Mouse (Mus musculus): ENCODE data around the gene Cd6. TPM values are rescaled to one million over a fixed set of nuclear protein-coding genes. Genes with fewer than 3 reads are reported as not detected.

Gene Cd6
- polyA plus RNA-seq, 1 experiment from 2014 or later, result not detected

- Histone ChIP-seq H3K27me3 (replicated peaks) (0 out of 2 replicates have a peak, but pooled peaks cover 2% of the 10 kb centered on the region), H3K4me2 (no peak overlapping the region), H3K36me3 (no peaks in the 10 kb centered on the region), H3K9ac (no peak overlapping the region), H3K27ac (ENCODE audit: poor library complexity, severe bottlenecking) (no peak overlapping the region), H3K9me3 (replicated peaks) (no peaks in the 10 kb centered on the region), H3K4me3 (no peak overlapping the region), H3K4me1 (replicated peaks) (peaks cover 15% of the 10 kb centered on the region)
- no peak for ATAC-seq (ENCODE audit: insufficient number of reproducible peaks, low FRiP score)
- 48% methylated on average over 7 of the region's 7 CpGs for WGBS
Observed at GRCm38 (mm10) chr19:10773384-10773783, 56.5 kb downstream of the Cd6 start.

GRCm38 (mm10) chr19:10772866-10773265 is 57.0 kb downstream of the Cd6 start:
- no peak overlapping the region for H3K27ac ChIP-seq (ENCODE audit: poor library complexity, severe bottlenecking)
- no peak for ATAC-seq (ENCODE audit: insufficient number of reproducible peaks, low FRiP score)
- H3K27me3 ChIP-seq (replicated peaks), result 0 out of 2 replicates have a peak, but pooled peaks cover 2% of the 10 kb centered on the region
- no peak overlapping the region for H3K4me2 ChIP-seq
- H3K9me3 ChIP-seq (replicated peaks), result no peaks in the 10 kb centered on the region
- H3K4me1 ChIP-seq (replicated peaks), result peaks cover 15% of the 10 kb centered on the region
- no peaks in the 10 kb centered on the region for H3K36me3 ChIP-seq
- WGBS, result 91% methylated on average over 10 of the region's 10 CpGs
- no peak overlapping the region for H3K4me3 ChIP-seq
- H3K9ac ChIP-seq, result no peak overlapping the region

- ATAC-seq (ENCODE audit: insufficient number of reproducible peaks, low FRiP score), result no peak
- Histone ChIP-seq H3K9me3 (replicated peaks) (no peaks in the 10 kb centered on the region), H3K36me3 (no peaks in the 10 kb centered on the region), H3K27me3 (replicated peaks) (0 out of 2 replicates have a peak, but pooled peaks cover 2% of the 10 kb centered on the region), H3K4me3 (no peak overlapping the region), H3K27ac (ENCODE audit: poor library complexity, severe bottlenecking) (no peak overlapping the region), H3K9ac (no peak overlapping the region), H3K4me1 (replicated peaks) (peaks cover 15% of the 10 kb centered on the region), H3K4me2 (no peak overlapping the region)
- WGBS, result 81% methylated on average over 7 of the region's 7 CpGs
Observed at GRCm38 (mm10) chr19:10771995-10772394, 57.9 kb downstream of the Cd6 start.

GRCm38 (mm10) chr19:10769429-10770195 is 60.2 kb downstream of the Cd6 start:
- 0 out of 2 replicates have a peak, but pooled peaks cover 2% of the 10 kb centered on the region for H3K27me3 ChIP-seq (replicated peaks)
- no peak overlapping the region for H3K4me3 ChIP-seq
- no peak overlapping the region for H3K9ac ChIP-seq
- no peak for ATAC-seq (ENCODE audit: insufficient number of reproducible peaks, low FRiP score)
- peaks cover 15% of the 10 kb centered on the region for H3K4me1 ChIP-seq (replicated peaks)
- peak overlapping the region; percentile 6; the same call in 1 of the 2 replicates for H3K4me2 ChIP-seq
- H3K27ac ChIP-seq (ENCODE audit: poor library complexity, severe bottlenecking), result peak overlapping the region; percentile 64
- 60% methylated on average over 12 of the region's 12 CpGs for WGBS
- no peaks in the 10 kb centered on the region for H3K9me3 ChIP-seq (replicated peaks)
- H3K36me3 ChIP-seq, result no peaks in the 10 kb centered on the region

- no peak overlapping the region for H3K4me3 ChIP-seq
- no peaks in the 10 kb centered on the region for H3K9me3 ChIP-seq (replicated peaks)
- ATAC-seq (ENCODE audit: insufficient number of reproducible peaks, low FRiP score), result no peak
- H3K4me2 ChIP-seq, result no peak overlapping the region
- H3K27me3 ChIP-seq (replicated peaks), result 0 out of 2 replicates have a peak, but pooled peaks cover 2% of the 10 kb centered on the region
- H3K27ac ChIP-seq (ENCODE audit: poor library complexity, severe bottlenecking), result no peak overlapping the region
- no peaks in the 10 kb centered on the region for H3K36me3 ChIP-seq
- no peak overlapping the region for H3K9ac ChIP-seq
- peaks cover 15% of the 10 kb centered on the region for H3K4me1 ChIP-seq (replicated peaks)
- WGBS, result 61% methylated on average over 6 of the region's 6 CpGs
Observed at GRCm38 (mm10) chr19:10768694-10769428, 61.0 kb downstream of the Cd6 start.

- H3K4me1 ChIP-seq (replicated peaks), result peaks cover 15% of the 10 kb centered on the region
- no peak overlapping the region for H3K4me3 ChIP-seq
- H3K27ac ChIP-seq (ENCODE audit: poor library complexity, severe bottlenecking), result no peak overlapping the region
- 83% methylated on average over 10 of the region's 10 CpGs for WGBS
- no peak for ATAC-seq (ENCODE audit: insufficient number of reproducible peaks, low FRiP score)
- no peak overlapping the region for H3K9ac ChIP-seq
- no peak overlapping the region for H3K4me2 ChIP-seq
- no peaks in the 10 kb centered on the region for H3K36me3 ChIP-seq
- H3K9me3 ChIP-seq (replicated peaks), result no peaks in the 10 kb centered on the region
- no peaks in the 10 kb centered on the region for H3K27me3 ChIP-seq (replicated peaks)
Observed at GRCm38 (mm10) chr19:10767631-10768030, 62.2 kb downstream of the Cd6 start.

- Histone ChIP-seq H3K4me3 (no peak overlapping the region), H3K27ac (ENCODE audit: poor library complexity, severe bottlenecking) (no peak overlapping the region), H3K9me3 (replicated peaks) (no peaks in the 10 kb centered on the region), H3K4me2 (no peak overlapping the region), H3K27me3 (replicated peaks) (no peaks in the 10 kb centered on the region), H3K4me1 (replicated peaks) (peaks cover 25% of the 10 kb centered on the region), H3K36me3 (no peaks in the 10 kb centered on the region), H3K9ac (no peak overlapping the region)
- ATAC-seq (ENCODE audit: insufficient number of reproducible peaks, low FRiP score), result no peak
- 78% methylated on average over 21 of the region's 21 CpGs for WGBS
Observed at GRCm38 (mm10) chr19:10763381-10764031, 66.4 kb downstream of the Cd6 start.

GRCm38 (mm10) chr19:10762468-10762867 is 67.4 kb downstream of the Cd6 start:
- H3K27ac ChIP-seq (ENCODE audit: poor library complexity, severe bottlenecking), result no peak overlapping the region
- H3K4me1 ChIP-seq (replicated peaks), result peaks cover 25% of the 10 kb centered on the region
- H3K4me2 ChIP-seq, result no peak overlapping the region
- WGBS, result 83% methylated on average over 6 of the region's 6 CpGs
- H3K9ac ChIP-seq, result no peak overlapping the region
- no peaks in the 10 kb centered on the region for H3K27me3 ChIP-seq (replicated peaks)
- no peak overlapping the region for H3K4me3 ChIP-seq
- ATAC-seq (ENCODE audit: insufficient number of reproducible peaks, low FRiP score), result no peak
- no peaks in the 10 kb centered on the region for H3K36me3 ChIP-seq
- no peaks in the 10 kb centered on the region for H3K9me3 ChIP-seq (replicated peaks)

GRCm38 (mm10) chr19:10761794-10762415 is 68.0 kb downstream of the Cd6 start:
- H3K27me3 ChIP-seq (replicated peaks), result no peaks in the 10 kb centered on the region
- H3K4me3 ChIP-seq, result no peak overlapping the region
- H3K4me1 ChIP-seq (replicated peaks), result peaks cover 25% of the 10 kb centered on the region
- no peaks in the 10 kb centered on the region for H3K9me3 ChIP-seq (replicated peaks)
- no peak overlapping the region for H3K4me2 ChIP-seq
- no peak for ATAC-seq (ENCODE audit: insufficient number of reproducible peaks, low FRiP score)
- H3K36me3 ChIP-seq, result no peaks in the 10 kb centered on the region
- H3K9ac ChIP-seq, result no peak overlapping the region
- no peak overlapping the region for H3K27ac ChIP-seq (ENCODE audit: poor library complexity, severe bottlenecking)
- WGBS, result 80% methylated on average over 8 of the region's 8 CpGs

- peak; percentile 48; the same call in 1 of the 2 replicates for ATAC-seq (ENCODE audit: insufficient number of reproducible peaks, low FRiP score)
- Histone ChIP-seq H3K4me1 (replicated peaks) (peaks cover 25% of the 10 kb centered on the region), H3K27ac (ENCODE audit: poor library complexity, severe bottlenecking) (peak overlapping the region; percentile 53; the same call in 1 of the 2 replicates), H3K9ac (no peak overlapping the region), H3K27me3 (replicated peaks) (no peaks in the 10 kb centered on the region), H3K36me3 (no peaks in the 10 kb centered on the region), H3K9me3 (replicated peaks) (no peaks in the 10 kb centered on the region), H3K4me3 (no peak overlapping the region), H3K4me2 (peak overlapping the region; percentile 4; the same call in 1 of the 2 replicates)
- WGBS, result 56% methylated on average over 9 of the region's 9 CpGs
Observed at GRCm38 (mm10) chr19:10759983-10760831, 69.7 kb downstream of the Cd6 start.

Measured in heart, embryonic 12.5 days (tissue).